Mouse (Mus musculus): Measurements from ENCODE around the gene Cryba2. TPM values are rescaled to one million over a fixed set of nuclear protein-coding genes. Genes with fewer than 3 reads are reported as not detected.

Gene Cryba2
- total and polyA plus RNA-seq, 2 experiments from 2014 or later: not detected

DNA sequence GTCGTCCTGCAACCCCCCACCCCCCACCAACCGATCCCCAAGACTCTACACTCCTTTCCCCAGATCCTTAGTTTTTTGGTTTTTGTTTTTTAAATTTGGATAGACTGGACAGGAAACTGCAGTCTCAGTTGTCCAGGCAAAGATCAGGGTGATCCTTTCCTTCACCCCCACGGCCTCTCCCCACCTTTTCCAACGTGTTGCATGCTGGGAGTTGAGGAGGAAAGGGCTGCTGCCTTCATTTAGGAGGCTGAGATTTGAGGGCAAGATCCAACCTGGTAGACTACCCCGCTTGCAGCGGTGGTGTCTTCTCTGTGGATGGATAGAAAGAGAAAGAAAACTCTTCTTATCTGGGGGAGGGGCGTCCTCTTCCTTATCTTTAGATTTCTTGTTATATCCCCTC lies 36.2 kb downstream of the Cryba2 start:
- ATAC-seq (ENCODE audit: insufficient read depth, low read depth): no peak
- Histone ChIP-seq H3K27ac (ENCODE audit: low read depth) (no peak overlapping the region), H3K36me3 (replicated peaks; ENCODE audit: control insufficient read depth, insufficient read depth, low read length) (no peaks in the 10 kb centered on the region), H3K27me3 (ENCODE audit: control insufficient read depth, insufficient read depth, low read length) (peaks cover 86% of the 10 kb centered on the region), H3K4me1 (ENCODE audit: control insufficient read depth, insufficient read depth) (peaks cover 5% of the 10 kb centered on the region; the same call in 1 of the 2 replicates), H3K4me2 (ENCODE audit: low read depth, low read length) (no peak overlapping the region), H3K4me3 (ENCODE audit: low read depth, low read length) (no peak overlapping the region), H3K9ac (replicated peaks; ENCODE audit: low read depth, low read length) (no peak overlapping the region), H3K9me3 (replicated peaks; ENCODE audit: control insufficient read depth, low read length) (no peaks in the 10 kb centered on the region)
- TF ChIP-seq EP300 (IDR thresholded peaks at IDR 0.05; ENCODE audit: low read depth) (no peak), CTCF (IDR thresholded peaks at IDR 0.05; ENCODE audit: low read depth) (no peak)
- WGBS: 1% methylated on average over 7 of the region's 7 CpGs
- no peak for DNase-seq (ENCODE audit: low spot score)

DNA sequence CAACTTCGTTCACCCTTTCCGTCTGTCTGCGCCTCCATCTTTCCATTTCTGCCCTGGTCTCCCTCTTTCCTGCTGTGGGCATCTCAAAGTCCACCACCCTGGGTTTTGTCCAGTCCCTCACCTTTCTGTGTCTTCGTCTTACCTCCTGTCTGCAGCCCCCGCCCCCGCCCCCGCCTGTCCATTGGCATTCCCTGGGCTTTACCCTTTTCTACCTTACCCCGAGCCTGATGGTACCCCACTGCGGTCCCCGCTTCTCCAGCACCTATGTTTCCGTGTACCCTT lies 36.6 kb downstream of the Cryba2 start:
- TF ChIP-seq EP300 (IDR thresholded peaks at IDR 0.05; ENCODE audit: low read depth) (no peak), CTCF (IDR thresholded peaks at IDR 0.05; ENCODE audit: low read depth) (no peak)
- ATAC-seq (ENCODE audit: insufficient read depth, low read depth): no peak
- peaks cover 5% of the 10 kb centered on the region; the same call in 1 of the 2 replicates for H3K4me1 ChIP-seq (ENCODE audit: control insufficient read depth, insufficient read depth)
- H3K4me2 ChIP-seq (ENCODE audit: low read depth, low read length): no peak overlapping the region
- no peak overlapping the region for H3K9ac ChIP-seq (replicated peaks; ENCODE audit: low read depth, low read length)
- H3K4me3 ChIP-seq (ENCODE audit: low read depth, low read length): peak overlapping the region; percentile 48
- no peak overlapping the region for H3K27ac ChIP-seq (ENCODE audit: low read depth)
- H3K36me3 ChIP-seq (replicated peaks; ENCODE audit: control insufficient read depth, insufficient read depth, low read length): no peaks in the 10 kb centered on the region
- no peaks in the 10 kb centered on the region for H3K9me3 ChIP-seq (replicated peaks; ENCODE audit: control insufficient read depth, low read length)
- H3K27me3 ChIP-seq (ENCODE audit: control insufficient read depth, insufficient read depth, low read length): peaks cover 90% of the 10 kb centered on the region
- DNase-seq (ENCODE audit: low spot score): no peak
- WGBS: 4% methylated on average over 11 of the region's 11 CpGs

DNA sequence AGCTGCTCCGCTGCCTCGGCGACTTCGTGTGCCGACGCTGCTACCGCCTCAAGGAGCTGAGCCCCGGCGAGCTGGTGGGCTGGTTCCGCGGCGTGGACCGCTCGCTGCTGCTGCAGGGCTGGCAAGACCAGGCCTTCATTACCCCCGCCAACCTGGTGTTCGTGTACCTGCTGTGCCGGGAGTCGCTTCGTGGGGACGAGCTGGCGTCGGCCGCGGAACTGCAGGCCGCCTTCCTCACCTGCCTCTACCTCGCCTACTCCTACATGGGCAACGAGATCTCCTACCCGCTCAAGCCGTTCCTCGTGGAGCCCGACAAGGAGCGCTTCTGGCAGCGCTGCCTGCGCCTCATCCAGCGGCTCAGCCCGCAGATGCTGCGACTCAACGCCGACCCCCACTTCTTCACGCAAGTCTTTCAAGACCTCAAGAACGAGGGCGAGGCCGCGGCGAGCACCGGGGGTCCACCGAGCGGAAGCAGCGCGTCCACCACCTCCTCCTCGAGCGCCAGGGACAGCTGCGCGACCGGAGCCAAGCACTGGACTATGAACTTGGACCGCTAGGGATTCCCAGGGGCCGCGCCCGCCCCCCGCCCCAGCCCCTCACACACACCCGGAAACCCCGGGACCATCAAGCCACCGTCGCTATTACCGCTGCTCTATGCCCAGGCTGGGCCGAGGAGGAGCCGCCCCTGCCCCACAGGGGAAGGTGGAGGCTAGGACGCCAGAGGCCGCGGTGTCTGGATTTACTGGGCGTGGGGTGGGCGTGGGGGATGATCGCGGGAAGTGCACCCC lies 37.1 kb downstream of the Cryba2 start:
- H3K36me3 ChIP-seq (replicated peaks; ENCODE audit: control insufficient read depth, insufficient read depth, low read length): no peaks in the 10 kb centered on the region
- no peak for TF ChIP-seq EP300 (IDR thresholded peaks at IDR 0.05; ENCODE audit: low read depth)
- H3K4me1 ChIP-seq (ENCODE audit: control insufficient read depth, insufficient read depth): peaks cover 5% of the 10 kb centered on the region; the same call in 1 of the 2 replicates
- H3K27me3 ChIP-seq (ENCODE audit: control insufficient read depth, insufficient read depth, low read length): peaks cover 95% of the 10 kb centered on the region
- H3K4me2 ChIP-seq (ENCODE audit: low read depth, low read length): peak overlapping the region; percentile 62
- no peaks in the 10 kb centered on the region for H3K9me3 ChIP-seq (replicated peaks; ENCODE audit: control insufficient read depth, low read length)
- ATAC-seq (ENCODE audit: insufficient read depth, low read depth) (no peak), DNase-seq (ENCODE audit: low spot score) (no peak)
- no peak overlapping the region for H3K27ac ChIP-seq (ENCODE audit: low read depth)
- peak overlapping the region; percentile 48 for H3K4me3 ChIP-seq (ENCODE audit: low read depth, low read length)
- H3K9ac ChIP-seq (replicated peaks; ENCODE audit: low read depth, low read length): no peak overlapping the region
- 1% methylated on average over 69 of the region's 74 CpGs for whole genome bisulfite sequencing

DNA sequence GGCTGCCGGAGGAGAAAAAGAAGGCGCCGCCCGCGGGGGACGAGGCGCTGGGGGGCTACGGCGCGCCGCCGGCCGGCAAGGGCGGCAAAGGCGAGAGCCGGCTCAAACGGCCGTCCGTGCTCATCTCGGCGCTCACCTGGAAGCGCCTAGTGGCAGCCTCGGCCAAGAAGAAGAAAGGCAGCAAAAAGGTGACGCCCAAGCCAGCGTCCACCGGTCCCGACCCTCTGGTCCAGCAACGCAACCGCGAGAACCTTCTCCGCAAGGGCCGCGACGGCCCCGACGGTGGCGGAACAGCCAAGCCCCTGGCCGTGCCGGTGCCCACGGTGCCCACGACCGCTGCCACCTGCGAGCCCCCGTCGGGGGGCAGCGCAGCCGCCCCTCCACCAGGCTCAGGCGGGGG lies 37.8 kb downstream of the Cryba2 start:
- peaks cover 99% of the 10 kb centered on the region for H3K27me3 ChIP-seq (ENCODE audit: control insufficient read depth, insufficient read depth, low read length)
- no peak overlapping the region for H3K9ac ChIP-seq (replicated peaks; ENCODE audit: low read depth, low read length)
- peak overlapping the region; percentile 48 for H3K4me3 ChIP-seq (ENCODE audit: low read depth, low read length)
- H3K36me3 ChIP-seq (replicated peaks; ENCODE audit: control insufficient read depth, insufficient read depth, low read length): no peaks in the 10 kb centered on the region
- 0% methylated on average over 41 of the region's 48 CpGs for WGBS
- DNase-seq (ENCODE audit: low spot score): no peak
- ATAC-seq (ENCODE audit: insufficient read depth, low read depth): no peak
- H3K4me1 ChIP-seq (ENCODE audit: control insufficient read depth, insufficient read depth): peaks cover 5% of the 10 kb centered on the region; the same call in 1 of the 2 replicates
- no peaks in the 10 kb centered on the region for H3K9me3 ChIP-seq (replicated peaks; ENCODE audit: control insufficient read depth, low read length)
- H3K4me2 ChIP-seq (ENCODE audit: low read depth, low read length): peak overlapping the region; percentile 62
- H3K27ac ChIP-seq (ENCODE audit: low read depth): no peak overlapping the region
- TF ChIP-seq CTCF (IDR thresholded peaks at IDR 0.05; ENCODE audit: low read depth) (no peak), EP300 (IDR thresholded peaks at IDR 0.05; ENCODE audit: low read depth) (no peak)

DNA sequence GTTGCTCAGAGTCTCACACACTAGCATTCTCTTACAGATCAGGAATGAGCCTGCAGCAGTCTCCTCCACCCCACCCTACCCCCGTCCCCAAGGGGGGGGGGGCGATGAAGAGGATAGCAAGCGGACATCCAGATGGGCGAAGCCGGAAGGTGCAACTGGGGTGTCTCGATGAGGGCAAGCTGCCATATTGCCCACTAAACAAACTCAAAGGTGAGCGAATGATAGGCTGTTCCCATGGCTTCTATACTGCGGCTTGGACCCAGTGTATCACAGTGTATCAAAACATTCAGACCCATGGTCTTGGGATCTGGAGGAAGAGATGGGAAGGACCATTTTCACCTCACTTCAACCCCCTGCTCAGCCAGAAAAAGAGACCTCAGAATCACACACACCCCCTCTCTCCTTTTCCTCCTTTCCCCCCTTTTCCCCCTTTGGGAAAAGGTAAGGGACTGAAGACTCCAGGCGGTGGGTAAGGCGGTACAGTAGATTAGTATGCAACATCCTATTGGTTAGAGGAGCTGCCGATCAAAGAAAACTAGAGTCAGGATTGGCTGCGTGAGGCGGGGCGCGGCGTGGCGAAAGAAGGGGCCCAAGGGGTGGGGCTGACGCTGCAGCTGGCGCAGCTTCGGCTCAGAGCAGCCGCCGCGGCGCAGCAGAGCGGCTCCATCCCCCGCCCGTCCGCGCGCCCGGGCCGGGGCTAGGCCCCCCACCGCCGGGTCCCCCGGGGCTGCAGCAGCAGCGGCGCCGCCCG lies 38.5 kb downstream of the Cryba2 start, which contains the start of gene Cdk5r2:
TSS of gene Cdk5r2 (plus strand) at position 629 of the 751 bp plus-strand sequence.
- H3K4me3 ChIP-seq (ENCODE audit: low read depth, low read length): peak within 1 kb of the TSS; percentile 48

More for the DNA sequence above, 38.5 kb downstream of the Cryba2 start, which contains the start of gene Cdk5r2:
- ATAC-seq (ENCODE audit: insufficient read depth, low read depth) (peak; percentile 73), DNase-seq (ENCODE audit: low spot score) (peak; percentile 33)
- Histone ChIP-seq H3K9ac (replicated peaks; ENCODE audit: low read depth, low read length) (no peak within 1 kb of the TSS), H3K4me2 (ENCODE audit: low read depth, low read length) (peak within 1 kb of the TSS; percentile 62), H3K27me3 (ENCODE audit: control insufficient read depth, insufficient read depth, low read length) (peaks cover 94% of the 10 kb centered on the region), H3K36me3 (replicated peaks; ENCODE audit: control insufficient read depth, insufficient read depth, low read length) (no peaks in the 10 kb centered on the region), H3K4me1 (ENCODE audit: control insufficient read depth, insufficient read depth) (peaks cover 5% of the 10 kb centered on the region; the same call in 1 of the 2 replicates), H3K9me3 (replicated peaks; ENCODE audit: control insufficient read depth, low read length) (no peaks in the 10 kb centered on the region), H3K27ac (ENCODE audit: low read depth) (no peak within 1 kb of the TSS)
- 1% methylated on average over 35 of the region's 39 CpGs for WGBS
- TF ChIP-seq EP300 (IDR thresholded peaks at IDR 0.05; ENCODE audit: low read depth): no peak
- no peak for TF ChIP-seq CTCF (IDR thresholded peaks at IDR 0.05; ENCODE audit: low read depth)

All from heart, postnatal 0 days (tissue).